ENCODE assay signal across 44 mouse cellular contexts in genomic region chr11:101992411-101992810, GRCm38 (mm10). TPM values are rescaled to one million over a fixed set of nuclear protein-coding genes. Genes with fewer than 3 reads are reported as not detected.
DNase-seq lines count a peak whose midpoint lies in the region; ATAC-seq lines count a peak whose summit lies in the region.
"Had no signal": no experiment of that assay in that cellular context is flagged by ENCODE, and none has a peak within 500 bp of the region (broad histone marks: within the 10 kb centered on the region; RNA-seq: fewer than 3 reads in every experiment).

No protein-coding gene starts in this region.

- peak; percentile 87 for DNase-seq in heart, adult 11 months
- peak; percentile 68 to 76 for DNase-seq in right cerebral cortex, adult 2 months (ENCODE audit: low spot score in 2 of 2)
- no peak for DNase-seq in right cerebral cortex, postnatal 10 days (ENCODE audit: low spot score in 2 of 2)
- peak; percentile 70 to 72 for DNase-seq in left cerebral cortex, adult 9 months (ENCODE audit: low spot score in 2 of 2)
- peak; percentile 70 for DNase-seq in telencephalon, adult 2 months (ENCODE audit: low read depth, low spot score)
- no peak for DNase-seq in adrenal gland, postnatal 36 days
- DNase-seq: adrenal gland, adult 8-10 months; B cell, adult 2 months; cerebellum, adult 11 months; cerebellum, adult 9-11 months; heart, postnatal 14 days; kidney, adult 11 months; kidney, postnatal 36 days; liver; lung, adult 2 months; lung, postnatal 10 days; retina, postnatal 1 day; spleen, adult 18-20 months; thymus, adult 2 months; thymus, postnatal 36 days had no signal

- no peak overlapping the region for H3K9ac ChIP-seq in heart, embryonic 11.5 days (ENCODE audit: low read depth, low read length)
- H3K9ac ChIP-seq: hindbrain, embryonic 15.5 days; liver, embryonic 14.5 days; midbrain, embryonic 13.5 days; neural tube, embryonic 13.5 days had no signal

- no peak for ATAC-seq in heart, embryonic 11.5 days (replicated peaks; ENCODE audit: insufficient number of reproducible peaks, low FRiP score, low TSS enrichment)
- ATAC-seq: activated CD4-positive, CD25-positive, alpha-beta regulatory T cell, adult 4 months; forebrain, embryonic 16.5 days; inflammation-experienced regulatory T-cells, adult 6 months; midbrain, embryonic 13.5 days had no signal

- no peak overlapping the region for H3K4me2 ChIP-seq in heart, embryonic 11.5 days
- H3K4me2 ChIP-seq: hindbrain, embryonic 15.5 days; midbrain, embryonic 13.5 days; neural tube, embryonic 13.5 days had no signal

- H3K4me3 ChIP-seq in heart, embryonic 11.5 days (ENCODE audit: low read depth, low read length), result no peak overlapping the region
- H3K4me3 ChIP-seq: erythroblast, embryonic 14.5 days; hindbrain, embryonic 10.5 days; hindbrain, embryonic 15.5 days; layer of hippocampus, adult 2 months; midbrain, embryonic 13.5 days; neural tube, embryonic 13.5 days had no signal

- H3K36me3 ChIP-seq in heart, embryonic 11.5 days (ENCODE audit: control insufficient read depth, insufficient read depth, low read length), result no peaks in the 10 kb centered on the region

- no peaks in the 10 kb centered on the region for H3K9me3 ChIP-seq in heart, embryonic 11.5 days (replicated peaks; ENCODE audit: control insufficient read depth, low read length)
- H3K9me3 ChIP-seq: hindbrain, embryonic 10.5 days; hindbrain, embryonic 15.5 days; midbrain, embryonic 13.5 days; neural tube, embryonic 13.5 days had no signal

- H3K27ac ChIP-seq in heart, embryonic 11.5 days (ENCODE audit: low read depth, low read length), result no peak overlapping the region
- H3K27ac ChIP-seq: hindbrain, embryonic 10.5 days; hindbrain, embryonic 15.5 days; layer of hippocampus, adult 2 months; liver, embryonic 14.5 days; macrophage; midbrain, embryonic 13.5 days; neural tube, embryonic 13.5 days had no signal

- WGBS in heart, embryonic 11.5 days (ENCODE audit: insufficient replicate concordance), result 83% methylated on average over 7 of the region's 7 CpGs

- H3K27me3 ChIP-seq in heart, embryonic 11.5 days (ENCODE audit: control insufficient read depth, insufficient read depth, low read length), result no peaks in the 10 kb centered on the region
- H3K27me3 ChIP-seq: hindbrain, embryonic 15.5 days had no signal

- H3K4me1 ChIP-seq in heart, embryonic 11.5 days (ENCODE audit: control insufficient read depth, insufficient read depth, low read length), result 0 out of 2 replicates have a peak, but pooled peaks cover 6% of the 10 kb centered on the region
- H3K4me1 ChIP-seq: hindbrain, embryonic 15.5 days; midbrain, embryonic 13.5 days; neural tube, embryonic 13.5 days had no signal

RNA-seq across cellular contexts. Expression of gene Dusp3, which starts 5.6 kb away (rescaled TPM):
- 49.2 and 49.4 TPM in 2 replicates for polyA plus RNA-seq in heart, embryonic 11.5 days (2014; fragmentation: Nextera tagmentation; extraction: Ambion mirVana)
- 100 to 1,000 TPM in 1 of 2 experiments, 10 to 100 TPM in 1; 98.6 to 132 TPM for total RNA-seq in adrenal gland, postnatal 36 days (2021)

RNA-seq across cellular contexts. Expression of gene Cfap97d1, which starts 8.3 kb away (rescaled TPM):
- not detected in 2 replicates for polyA plus RNA-seq in heart, embryonic 11.5 days (2014; fragmentation: Nextera tagmentation; extraction: Ambion mirVana)
- not detected for total RNA-seq in adrenal gland, postnatal 36 days (2021)
- total RNA-seq: adrenal gland, adult 8-10 months; common myeloid progenitor, adult 5-6 weeks; gastrocnemius, adult 8-10 months; gastrocnemius, postnatal 4 days; heart, adult 8-10 months; heart, postnatal 14 days; layer of hippocampus, adult 2 months; layer of hippocampus, postnatal 25 days; megakaryocyte-erythroid progenitor cell, adult 5-6 weeks had no signal
- polyA plus RNA-seq: activated CD4-positive, CD25-positive, alpha-beta regulatory T cell, adult 4 months; embryonic facial prominence, embryonic 14.5 days; erythroblast, embryonic 14.5 days; forebrain, embryonic 11.5 days; forebrain, embryonic 16.5 days; heart, embryonic 14.5 days; hindbrain, embryonic 10.5 days; hindbrain, embryonic 15.5 days; inflammation-experienced regulatory T-cells, adult 6 months; kidney, embryonic 16.5 days; limb, embryonic 11.5 days; liver, embryonic 14.5 days; lung, adult 2 months; macrophage; midbrain, embryonic 13.5 days; neural tube, embryonic 13.5 days; stomach, embryonic 16.5 days; thymus, adult 2 months had no signal

RNA-seq across cellular contexts. Expression of gene Sost, which starts 25.6 kb away (rescaled TPM):
- polyA plus RNA-seq in heart, embryonic 11.5 days (2014; fragmentation: Nextera tagmentation; extraction: Ambion mirVana), result 0.10 and 0.43 TPM in 2 replicates
- not detected for total RNA-seq in adrenal gland, postnatal 36 days (2021)
- total RNA-seq: adrenal gland, adult 8-10 months; common myeloid progenitor, adult 5-6 weeks; gastrocnemius, adult 8-10 months; layer of hippocampus, adult 2 months; layer of hippocampus, postnatal 25 days; megakaryocyte-erythroid progenitor cell, adult 5-6 weeks had no signal
- polyA plus RNA-seq: activated CD4-positive, CD25-positive, alpha-beta regulatory T cell, adult 4 months; embryonic facial prominence, embryonic 14.5 days; erythroblast, embryonic 14.5 days; forebrain, embryonic 11.5 days; forebrain, embryonic 16.5 days; inflammation-experienced regulatory T-cells, adult 6 months; macrophage; stomach, embryonic 16.5 days had no signal

RNA-seq across cellular contexts. Expression of gene Mpp3, which starts 35.9 kb away (rescaled TPM):
- polyA plus RNA-seq in heart, embryonic 11.5 days (2014; fragmentation: Nextera tagmentation; extraction: Ambion mirVana), result 2.7 and 3.4 TPM in 2 replicates
- 10 to 100 TPM in 1 of 2 experiments, 1 to 10 TPM in 1; 5.3 to 17.3 TPM for total RNA-seq in adrenal gland, postnatal 36 days (2021)
- total RNA-seq: common myeloid progenitor, adult 5-6 weeks; megakaryocyte-erythroid progenitor cell, adult 5-6 weeks had no signal
- polyA plus RNA-seq: erythroblast, embryonic 14.5 days; macrophage had no signal

RNA-seq across cellular contexts. Expression of gene Cd300lg, which starts 48.9 kb away (rescaled TPM):
- 0.70 and 0.79 TPM in 2 replicates for polyA plus RNA-seq in heart, embryonic 11.5 days (2014; fragmentation: Nextera tagmentation; extraction: Ambion mirVana)
- total RNA-seq in adrenal gland, postnatal 36 days (2021), result 10 to 100 TPM; 40.3 to 48.6 TPM
- total RNA-seq: layer of hippocampus, adult 2 months; layer of hippocampus, postnatal 25 days had no signal
- polyA plus RNA-seq: erythroblast, embryonic 14.5 days had no signal

Comparison
In these comparisons a context has a peak if more than half of its experiments do, and no peak if none do; other contexts are left out.
1. DNase-seq: peak in heart, adult 11 months (single experiment), right cerebral cortex, adult 2 months (2 of 2), left cerebral cortex, adult 9 months (2 of 2) and telencephalon, adult 2 months (single experiment); none in right cerebral cortex, postnatal 10 days (0 of 2) and adrenal gland, postnatal 36 days (0 of 2).